Mouse (Mus musculus) cerebellum, postnatal 25 days (tissue): ENCODE measurements around the gene Pomt1.

Experiments
- DNase-seq, 2 experiments: peaks; one replicate each; pipeline ENCODE4 v3.0.0; 2021; ENCODE audit warnings: mixed read lengths in 2 of 2

The Pomt1 gene

GRCm38 (mm10) chr2:32222057-32222456 lies 14.3 kb upstream of the Pomt1 start:
- DNase-seq: no peak

DNA sequence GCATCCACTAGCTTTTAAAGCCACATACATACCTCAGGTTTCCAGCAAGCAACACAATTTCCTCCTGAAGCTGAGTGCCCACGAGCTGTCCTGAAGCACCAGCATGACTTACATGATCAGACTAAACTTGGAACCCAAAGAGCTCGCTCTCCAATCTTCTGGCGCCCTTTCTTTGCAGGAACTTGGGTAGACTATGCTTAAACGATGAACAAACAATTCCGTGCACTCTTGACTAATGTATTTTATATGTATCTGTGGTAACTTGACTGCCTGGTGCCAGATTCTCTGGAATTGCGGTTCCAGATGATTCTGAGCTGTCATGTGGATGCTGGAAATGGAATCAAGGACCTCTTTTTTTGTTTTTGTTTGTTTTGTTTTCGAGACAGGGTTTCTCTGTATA lies 957 bp upstream of the Pomt1 start:
- peak in 1 of 2 experiments; percentile 20 for DNase-seq

- DNase-seq: peak; percentile 70 to 75
These were observed 534 bp downstream of the Pomt1 start for GRCm38 (mm10) chr2:32236760-32237487.

GRCm38 (mm10) chr2:32237571-32237970 lies 1.2 kb downstream of the Pomt1 start:
- no peak for DNase-seq

DNA sequence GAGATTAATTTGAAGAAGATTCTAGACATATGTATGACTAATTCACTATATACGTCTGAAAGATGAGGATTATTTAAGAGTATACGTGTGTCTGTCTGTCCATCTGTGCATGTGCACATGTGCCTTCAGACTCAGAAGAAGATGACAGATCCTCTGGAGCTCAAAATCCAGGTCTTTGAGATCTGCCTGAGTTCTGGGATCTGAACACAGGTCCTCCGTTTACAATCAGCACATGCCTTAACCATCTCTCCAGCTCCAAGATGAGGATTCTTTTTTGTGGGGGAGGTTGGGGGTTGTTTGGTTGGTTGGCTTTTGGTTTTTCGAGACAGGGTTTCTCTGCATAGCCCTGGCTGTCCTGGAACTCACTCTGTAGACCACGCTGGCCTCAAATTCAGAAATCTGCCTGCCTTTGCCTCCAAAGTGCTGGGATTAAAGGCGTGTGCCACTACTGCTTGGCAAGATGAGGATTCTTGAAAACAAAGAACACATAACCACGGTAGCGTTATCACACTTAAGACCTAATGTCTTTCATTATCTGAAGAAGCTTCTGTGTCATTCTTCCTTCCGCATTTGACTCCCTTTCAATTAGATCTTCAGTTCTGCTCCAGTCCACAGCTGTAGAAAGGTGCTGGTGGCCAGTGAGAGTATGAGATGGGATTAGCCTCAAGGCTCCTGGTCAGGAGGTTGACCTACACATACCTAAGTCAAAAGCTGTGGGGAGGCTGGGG lies 2.5 kb downstream of the Pomt1 start:
- DNase-seq: no peak

- DNase-seq: no peak
These were observed 4.2 kb downstream of the Pomt1 start for GRCm38 (mm10) chr2:32240591-32240990.

DNA sequence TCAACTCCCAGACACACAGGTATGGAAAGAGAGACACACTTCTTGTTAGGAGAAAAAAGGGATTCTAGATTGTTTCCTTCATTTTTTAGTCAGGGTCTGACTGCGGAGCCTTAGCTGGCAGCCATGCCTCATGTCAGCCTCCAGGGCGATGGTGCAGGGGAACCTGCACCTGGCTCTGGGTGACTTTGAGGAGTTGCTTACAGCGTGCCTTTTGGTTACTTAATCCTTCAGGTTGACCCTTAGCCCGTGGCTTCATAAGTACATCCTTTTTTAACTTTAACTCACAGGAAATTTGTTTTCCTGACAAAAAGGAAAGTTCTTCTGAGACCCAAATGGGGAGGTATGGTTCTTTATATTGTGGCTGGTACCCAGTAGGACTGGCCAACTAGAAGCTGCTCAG lies 6.6 kb downstream of the Pomt1 start:
- DNase-seq: no peak

DNA sequence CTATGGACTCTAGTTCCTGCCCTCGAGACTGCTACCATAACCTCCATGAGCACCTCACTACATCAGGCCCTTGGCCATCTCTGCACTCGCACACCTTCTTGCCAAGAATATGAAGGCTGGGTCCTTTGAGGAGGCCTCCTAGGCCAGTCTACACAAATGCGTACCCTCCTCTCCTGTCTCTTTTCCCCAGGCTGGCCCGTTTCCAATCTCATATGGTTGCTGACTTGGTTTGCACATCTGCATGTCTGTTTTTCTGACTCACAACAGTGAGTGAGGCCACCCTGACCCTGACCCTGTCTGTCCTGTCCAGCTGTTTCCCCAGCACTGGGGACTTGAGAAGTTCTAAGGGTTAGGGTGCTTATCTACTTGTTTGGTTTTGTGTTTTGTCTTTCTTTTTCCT lies 10.4 kb downstream of the Pomt1 start:
- no peak for DNase-seq

DNA sequence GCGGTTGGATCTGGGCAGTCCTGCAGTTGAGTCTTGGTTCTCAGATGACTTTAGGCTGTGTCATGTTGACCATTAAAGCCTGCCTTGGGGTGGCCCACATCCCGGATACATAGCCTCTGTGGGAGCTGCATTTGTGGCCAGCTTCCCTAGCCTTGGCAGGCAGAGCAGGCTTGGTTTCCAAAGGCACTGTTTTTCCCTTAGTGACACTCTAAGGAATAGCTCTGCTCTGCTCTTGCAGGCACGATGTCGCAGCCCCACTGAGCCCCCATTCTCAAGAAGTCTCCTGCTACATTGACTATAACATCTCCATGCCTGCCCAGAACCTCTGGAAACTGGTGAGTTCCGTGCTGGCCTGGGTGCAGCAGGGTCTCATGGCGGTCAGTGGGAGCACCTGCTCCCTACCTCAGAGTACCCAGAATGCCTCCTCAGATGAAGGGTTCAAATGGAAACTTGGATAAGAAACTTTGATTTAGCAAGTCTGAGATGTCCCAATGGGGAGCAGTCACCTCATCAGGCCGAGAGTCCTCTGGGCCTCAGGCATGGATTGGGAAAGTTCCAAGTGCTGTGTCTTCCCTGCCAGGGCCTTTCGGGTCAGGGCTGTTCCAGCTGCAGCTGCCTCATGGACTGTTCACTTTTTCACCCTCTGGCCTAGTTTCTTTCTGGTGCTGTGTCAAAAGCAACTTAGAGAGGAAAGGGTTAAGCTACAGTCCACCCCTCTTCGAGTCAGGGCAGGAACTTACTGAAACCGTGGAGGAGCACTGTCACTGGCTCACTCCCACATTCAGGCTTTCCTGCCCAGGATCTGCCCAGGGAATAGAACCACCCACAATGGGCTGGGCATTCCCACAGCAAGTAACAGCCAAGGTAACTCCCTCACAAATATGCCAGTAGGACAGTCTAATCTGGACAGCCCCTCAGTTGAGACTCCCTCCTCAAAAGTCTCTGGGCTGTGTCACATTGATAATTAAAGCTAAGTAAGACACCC lies 12.3 kb downstream of the Pomt1 start:
- DNase-seq: peak in 1 of 2 experiments; percentile 24

DNA sequence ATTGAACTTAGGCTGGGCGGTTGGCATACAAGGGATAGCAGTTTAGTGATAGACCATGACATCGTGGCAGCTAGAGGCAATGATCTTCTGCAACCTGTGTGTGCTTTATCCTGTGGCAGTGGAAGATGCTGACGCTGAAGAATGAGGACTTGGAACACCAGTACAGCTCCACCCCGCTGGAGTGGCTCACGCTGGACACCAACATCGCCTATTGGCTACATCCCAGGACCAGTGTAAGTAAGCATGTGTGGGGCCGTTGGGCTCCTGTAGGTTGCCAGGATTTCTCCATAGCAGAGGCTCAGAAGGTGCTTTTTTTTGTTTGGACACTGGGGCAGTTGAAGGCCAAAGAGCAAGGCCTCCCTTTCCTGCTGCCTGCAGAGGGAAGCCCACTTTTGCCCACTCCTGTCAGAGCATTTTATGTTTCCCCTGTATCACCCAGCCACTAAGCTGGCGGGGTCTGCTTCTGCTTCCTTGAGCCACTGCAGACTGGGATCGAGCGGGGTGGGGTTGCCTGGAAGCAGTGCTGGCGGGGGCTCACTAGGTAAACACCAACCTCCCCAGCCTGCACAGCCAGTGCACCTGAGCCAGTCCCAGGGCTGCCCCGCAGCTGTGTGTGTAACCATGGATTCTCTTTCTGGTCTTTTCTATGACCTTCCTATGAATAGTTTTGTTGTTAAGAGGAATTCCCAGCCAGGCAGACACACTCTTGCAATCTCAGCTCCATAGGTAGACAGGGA lies 15.6 kb downstream of the Pomt1 start:
- DNase-seq: peak in 1 of 2 experiments; percentile 41

DNA sequence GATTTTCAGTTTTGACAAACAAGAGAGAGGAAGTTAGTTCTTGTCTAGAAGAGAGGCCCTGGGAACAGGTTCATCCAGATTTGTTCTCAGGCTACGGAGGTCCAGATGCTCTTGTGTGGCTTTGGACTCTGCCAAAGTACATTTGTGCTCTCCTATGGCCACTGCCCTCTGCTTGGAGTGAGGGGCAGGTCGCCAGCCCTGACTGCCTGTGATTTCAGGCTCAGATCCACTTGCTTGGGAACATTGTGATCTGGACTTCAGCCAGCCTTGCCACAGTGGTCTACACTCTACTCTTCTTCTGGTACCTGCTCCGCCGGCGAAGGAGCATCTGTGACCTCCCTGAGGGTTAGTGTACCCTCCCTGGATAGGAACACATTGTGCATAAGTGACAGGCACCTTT lies 16.3 kb downstream of the Pomt1 start:
- DNase-seq: peak in 1 of 2 experiments; percentile 23

DNA sequence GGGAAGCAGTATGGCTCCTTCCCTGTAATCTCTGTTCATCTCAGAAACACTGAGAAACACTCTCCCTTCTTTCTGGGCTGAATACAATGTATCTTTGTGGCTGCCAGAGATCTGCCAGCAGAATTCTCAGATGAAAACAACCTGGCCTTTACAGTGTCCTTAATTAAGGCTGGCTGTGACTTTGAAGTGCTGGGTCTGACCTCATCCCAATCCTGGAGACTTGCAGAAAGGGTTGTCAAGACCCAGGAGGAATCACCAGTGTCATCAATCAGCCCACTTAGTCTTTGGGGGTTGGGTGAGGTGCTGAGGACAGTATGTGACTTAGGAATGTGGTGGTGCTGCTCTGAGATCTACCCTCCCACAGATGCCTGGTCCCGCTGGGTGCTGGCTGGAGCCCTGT lies 17.0 kb downstream of the Pomt1 start:
- DNase-seq: no peak

DNA sequence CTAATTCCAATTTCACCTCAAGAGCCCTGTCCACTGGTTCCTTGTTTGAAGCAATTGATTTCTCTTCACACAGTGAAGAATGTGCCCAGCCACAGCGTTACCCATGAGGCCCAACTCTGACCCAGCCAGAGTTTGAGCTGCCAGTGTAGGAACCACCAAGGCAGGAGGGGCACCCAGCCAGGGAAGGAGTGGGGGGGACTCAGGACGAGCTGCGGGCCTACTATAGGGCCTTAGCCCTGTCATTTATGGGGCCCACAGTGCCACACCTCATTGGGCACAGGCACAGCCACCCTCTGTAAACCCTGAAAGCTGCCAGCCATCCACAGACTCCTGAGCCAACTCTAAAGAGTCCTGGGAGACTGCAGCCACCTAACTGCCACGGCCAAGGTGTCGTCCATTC lies 18.2 kb downstream of the Pomt1 start:
- no peak for DNase-seq

DNA sequence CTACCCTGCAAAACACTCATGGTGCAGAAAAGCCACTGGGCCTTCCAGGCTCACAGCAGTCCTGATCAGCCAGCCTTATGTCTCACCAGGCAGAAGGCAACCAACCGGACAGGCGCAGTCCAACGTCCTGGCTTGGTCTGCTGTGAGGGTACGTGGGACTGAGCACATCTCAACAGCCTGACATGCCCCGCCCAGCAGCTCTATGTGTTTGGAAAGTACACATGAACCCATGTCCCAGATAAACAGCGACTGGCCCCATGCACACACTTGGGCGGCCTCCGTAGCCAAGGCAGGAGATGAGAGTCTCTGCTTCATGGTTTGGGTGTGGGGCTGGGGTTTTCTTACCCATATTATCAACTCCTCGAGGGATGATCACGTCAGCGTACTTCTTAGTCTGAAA lies 19.9 kb downstream of the Pomt1 start:
- DNase-seq: no peak

DNA sequence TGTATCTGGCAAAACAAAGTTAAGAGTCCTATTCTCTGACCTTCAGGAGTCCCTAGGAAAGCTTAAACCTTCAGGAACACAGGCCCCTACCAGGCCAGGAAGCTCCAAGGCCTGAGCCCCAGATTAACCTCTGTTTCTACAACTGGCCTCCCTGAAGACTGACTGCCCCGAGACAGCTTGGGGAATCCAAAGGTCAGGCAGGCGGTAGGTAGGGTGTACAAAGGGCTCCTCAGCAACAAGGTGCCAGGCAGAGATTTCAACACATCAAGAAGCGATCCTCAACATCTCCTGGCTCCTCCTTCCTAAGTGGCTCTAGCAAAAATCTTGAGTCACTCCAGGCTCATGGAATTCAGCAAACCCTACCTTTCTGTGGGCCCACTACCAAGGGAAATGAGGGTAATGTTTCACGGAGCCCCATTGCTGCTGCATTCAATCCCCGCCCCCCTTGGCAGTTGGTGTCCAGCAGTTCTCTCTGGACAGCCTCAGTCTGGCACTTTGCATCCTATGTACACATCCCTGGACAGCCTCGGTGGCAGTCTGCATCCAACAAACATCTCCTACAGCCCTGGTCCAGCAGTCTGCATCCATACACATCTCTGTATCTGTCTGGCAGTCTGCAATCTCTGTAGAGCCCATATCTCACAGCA lies 22.6 kb downstream of the Pomt1 start:
- peak in 1 of 2 experiments; percentile 22 for DNase-seq

- DNase-seq: peak; percentile 93 to 94
These were observed 23.4 kb downstream of the Pomt1 start, which contains the start of gene Uck1 for GRCm38 (mm10) chr2:32259657-32260417. Gene Uck1, minus strand, starts transcription at chr2:32260159.

- peak; percentile 54 to 76 for DNase-seq
These were observed 24.2 kb downstream of the Pomt1 start for GRCm38 (mm10) chr2:32260635-32261034.

DNA sequence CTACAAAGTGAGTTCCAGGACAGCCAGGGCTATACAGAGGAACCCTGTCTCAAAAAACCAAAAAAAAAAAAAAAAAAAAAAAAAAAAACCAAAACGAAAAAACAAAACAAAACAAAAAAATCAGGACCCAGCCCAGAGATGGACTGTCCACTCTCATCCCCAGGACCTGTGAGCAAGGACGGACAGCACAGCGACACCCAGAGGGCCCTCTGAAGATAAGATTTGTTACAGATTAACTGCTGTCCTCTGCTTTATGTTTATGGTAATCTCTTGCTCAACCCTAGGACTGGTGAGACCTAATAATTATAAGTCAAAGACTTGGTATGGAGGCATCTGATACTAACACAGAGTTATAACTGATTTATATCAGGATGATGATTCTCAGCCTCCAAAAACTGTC lies 39.4 kb downstream of the Pomt1 start:
- no peak for DNase-seq

DNA sequence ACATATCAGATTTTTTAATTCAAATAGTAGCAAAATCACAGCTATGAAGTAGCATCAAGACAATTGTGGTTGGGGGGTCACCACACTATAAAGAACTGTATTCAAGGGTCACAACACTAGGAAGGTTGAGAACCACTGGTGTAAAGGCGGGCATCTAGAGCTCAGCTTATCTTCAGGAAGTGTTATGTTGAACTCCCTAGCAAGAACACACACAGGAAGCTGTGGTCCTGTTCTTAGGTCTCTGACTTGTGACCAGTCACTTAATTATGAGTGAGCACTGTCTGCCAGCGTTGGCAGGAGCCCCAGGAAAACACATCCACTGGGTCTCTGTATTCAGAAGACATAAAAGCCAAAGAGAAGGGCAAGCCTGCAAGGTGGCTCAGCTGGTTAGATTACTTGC lies 45.9 kb downstream of the Pomt1 start:
- DNase-seq: no peak

DNA sequence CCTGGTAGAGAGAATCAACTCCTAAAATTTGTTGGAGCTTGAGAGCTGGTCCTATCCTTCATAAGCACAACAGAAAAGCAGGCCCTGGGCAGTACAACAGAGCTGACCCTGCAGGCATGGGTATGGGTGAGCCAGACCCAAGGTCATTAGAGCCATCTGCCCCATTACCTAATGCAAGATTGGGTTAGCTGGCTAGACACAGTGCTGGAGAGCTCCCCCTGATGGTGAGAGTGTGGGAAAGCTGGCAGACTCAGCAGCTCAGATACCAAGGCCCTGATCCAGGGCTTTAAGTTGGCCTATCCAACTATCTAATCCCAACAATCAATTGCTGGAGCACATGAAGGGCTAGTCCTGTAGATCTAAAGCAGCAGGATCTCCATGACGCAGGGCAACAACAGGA lies 46.3 kb downstream of the Pomt1 start:
- peak; percentile 57 to 71 for DNase-seq

GRCm38 (mm10) chr2:32283986-32284385 lies 47.6 kb downstream of the Pomt1 start:
- DNase-seq: no peak
